Mouse (Mus musculus): ENCODE data around the gene Pard3.

DNA sequence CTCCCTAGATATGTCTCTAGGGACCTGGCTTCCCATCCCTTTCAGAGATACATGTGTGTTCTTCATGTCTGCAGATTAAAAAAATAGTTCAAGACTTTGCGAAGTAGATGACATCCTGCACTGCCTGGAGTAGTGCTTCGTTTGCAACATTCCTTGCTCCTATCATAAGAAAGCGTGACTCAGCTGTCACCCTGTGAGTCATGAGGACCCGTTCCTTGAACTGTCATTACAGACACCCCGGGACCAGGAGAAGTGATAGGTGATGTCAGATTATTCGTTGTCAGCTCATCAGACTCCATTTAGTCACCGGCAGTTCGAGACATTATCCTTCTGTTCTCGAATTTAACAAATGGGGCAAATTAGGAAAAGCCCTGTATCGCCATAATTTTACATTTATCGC lies 180.1 kb downstream of the Pard3 start:
- TF ChIP-seq CTCF (IDR thresholded peaks at IDR 0.05; ENCODE audit: extremely low read depth, insufficient read depth, low read length), result no peak
- no peak for TF ChIP-seq POLR2A (IDR thresholded peaks at IDR 0.05; ENCODE audit: extremely low read depth, insufficient read depth, low read length)
